Mouse (Mus musculus): ENCODE measurements around the gene Gm45753. TPM values are rescaled to one million over a fixed set of nuclear protein-coding genes. Genes with fewer than 3 reads are reported as not detected.

Gm45753 gene
- 0.82 and 1.6 TPM in 2 replicates for polyA plus RNA-seq (2012; rRNA removed)

DNA sequence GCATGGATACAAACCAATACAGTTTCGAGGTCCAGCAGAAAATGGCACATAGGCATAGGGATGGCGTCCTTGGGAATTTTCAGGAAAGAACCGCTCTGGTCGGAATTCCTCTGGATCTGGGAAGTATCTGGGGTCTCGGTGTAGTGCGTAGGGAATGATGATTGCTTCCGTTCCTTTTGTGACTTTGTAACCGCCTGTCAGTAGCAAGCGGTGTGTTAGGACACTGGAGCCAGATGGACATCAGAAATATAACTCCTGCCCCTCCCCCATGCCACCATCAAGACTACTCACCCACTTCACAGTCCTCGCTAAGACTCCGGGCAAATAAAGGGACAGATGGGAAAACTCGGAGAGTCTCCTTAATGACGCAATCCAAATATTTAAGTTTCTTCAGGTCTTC lies at the start of gene Gm45753:
Gm45753 (minus strand) TSS at position 101 of the 400 bp plus-strand sequence.
- H3K27ac ChIP-seq (ENCODE audit: control insufficient read depth, insufficient read depth, low read depth, low read length), result no peak within 1 kb of the TSS
- no peaks in the 10 kb centered on the region for H3K27me3 ChIP-seq (ENCODE audit: control insufficient read depth, insufficient read depth, low read length)
- no peak for TF ChIP-seq POLR2A (IDR thresholded peaks at IDR 0.05; ENCODE audit: control insufficient read depth, low read depth, low read length)
- no peak for TF ChIP-seq CTCF (IDR thresholded peaks at IDR 0.05; ENCODE audit: control insufficient read depth, insufficient read depth, insufficient replicate concordance, low read depth, low read length)
- no peak within 1 kb of the TSS for H3K4me3 ChIP-seq (ENCODE audit: control insufficient read depth, low read depth, low read length)
- H3K4me1 ChIP-seq (ENCODE audit: control insufficient read depth, insufficient read depth, low read length), result no peaks in the 10 kb centered on the region
- H3K36me3 ChIP-seq (ENCODE audit: control insufficient read depth, insufficient read depth, low read length), result no peaks in the 10 kb centered on the region

DNA sequence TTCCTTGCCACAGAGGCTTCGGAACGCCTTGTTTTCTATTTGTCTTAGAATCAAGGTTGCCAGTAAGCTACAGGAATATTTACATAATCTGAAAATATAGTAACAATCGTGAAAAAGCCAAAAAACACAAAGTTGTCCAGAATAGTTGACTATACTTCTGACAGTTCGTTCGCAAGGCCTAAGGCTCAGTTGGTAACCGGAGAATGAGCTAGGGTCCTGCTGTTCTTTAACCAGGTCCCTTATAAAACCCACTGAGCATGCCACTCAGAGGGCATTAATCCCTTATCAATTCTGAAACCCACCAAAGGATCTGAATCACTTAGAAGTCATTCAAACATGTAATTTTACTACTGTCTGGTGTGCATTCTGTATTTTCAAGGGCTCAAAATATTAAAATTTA lies 47.5 kb upstream of the Gm45753 start:
- Histone ChIP-seq H3K4me3 (ENCODE audit: control insufficient read depth, low read depth, low read length) (no peak overlapping the region), H3K36me3 (ENCODE audit: control insufficient read depth, insufficient read depth, low read length) (no peaks in the 10 kb centered on the region), H3K27me3 (ENCODE audit: control insufficient read depth, insufficient read depth, low read length) (peaks cover 3% of the 10 kb centered on the region; the same call in 1 of the 2 replicates), H3K4me1 (ENCODE audit: control insufficient read depth, insufficient read depth, low read length) (peaks cover 8% of the 10 kb centered on the region), H3K27ac (ENCODE audit: control insufficient read depth, insufficient read depth, low read depth, low read length) (no peak overlapping the region)
- TF ChIP-seq POLR2A (IDR thresholded peaks at IDR 0.05; ENCODE audit: control insufficient read depth, low read depth, low read length) (no peak), CTCF (IDR thresholded peaks at IDR 0.05; ENCODE audit: control insufficient read depth, insufficient read depth, insufficient replicate concordance, low read depth, low read length) (no peak)

DNA sequence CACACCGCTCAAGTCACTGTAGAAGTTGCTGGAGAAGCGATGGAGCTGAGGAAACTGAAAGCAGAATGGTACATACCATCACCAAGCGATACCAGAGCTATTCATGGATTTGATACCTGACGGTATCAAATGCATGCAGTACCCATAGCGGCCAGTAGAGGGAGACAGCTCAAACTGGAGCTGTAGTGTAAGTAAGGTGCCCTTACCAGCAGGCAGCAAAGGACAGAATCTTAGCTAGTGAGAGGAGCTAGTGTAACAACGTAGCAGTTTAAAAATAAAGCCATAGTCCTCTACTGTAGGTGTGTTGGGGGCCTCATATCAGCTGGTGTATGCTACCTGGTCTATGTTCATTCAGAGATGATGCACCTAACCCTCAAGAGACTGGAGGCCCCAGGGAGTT lies 36.8 kb upstream of the Gm45753 start:
- no peaks in the 10 kb centered on the region for H3K27me3 ChIP-seq (ENCODE audit: control insufficient read depth, insufficient read depth, low read length)
- H3K27ac ChIP-seq (ENCODE audit: control insufficient read depth, insufficient read depth, low read depth, low read length), result no peak overlapping the region
- no peak overlapping the region for H3K4me3 ChIP-seq (ENCODE audit: control insufficient read depth, low read depth, low read length)
- TF ChIP-seq CTCF (IDR thresholded peaks at IDR 0.05; ENCODE audit: control insufficient read depth, insufficient read depth, insufficient replicate concordance, low read depth, low read length) (peak; percentile 47; the same call in 1 of the 2 replicates), POLR2A (IDR thresholded peaks at IDR 0.05; ENCODE audit: control insufficient read depth, low read depth, low read length) (no peak)
- no peaks in the 10 kb centered on the region for H3K4me1 ChIP-seq (ENCODE audit: control insufficient read depth, insufficient read depth, low read length)
- H3K36me3 ChIP-seq (ENCODE audit: control insufficient read depth, insufficient read depth, low read length), result no peaks in the 10 kb centered on the region

DNA sequence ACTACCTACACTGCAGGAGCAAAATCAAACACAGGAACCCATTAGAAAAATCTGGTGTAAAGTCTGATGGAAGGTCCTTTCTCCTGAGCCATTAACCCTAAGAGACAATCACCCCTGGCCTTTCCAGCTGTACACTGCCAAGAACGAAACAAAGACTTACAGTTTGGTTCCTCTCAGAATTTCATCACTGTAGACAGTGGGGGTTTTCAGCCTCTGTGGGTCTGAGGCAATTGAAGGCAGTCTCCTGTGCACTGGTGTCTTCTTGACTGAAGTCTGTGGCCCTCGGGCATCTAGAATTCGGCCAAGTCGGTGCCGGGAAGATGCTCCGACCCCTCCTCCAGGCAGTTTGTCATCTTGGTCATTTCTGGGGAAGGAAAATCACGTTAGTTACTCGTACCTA lies 36.0 kb upstream of the Gm45753 start:
- no peak overlapping the region for H3K4me3 ChIP-seq (ENCODE audit: control insufficient read depth, low read depth, low read length)
- no peak overlapping the region for H3K27ac ChIP-seq (ENCODE audit: control insufficient read depth, insufficient read depth, low read depth, low read length)
- no peaks in the 10 kb centered on the region for H3K36me3 ChIP-seq (ENCODE audit: control insufficient read depth, insufficient read depth, low read length)
- TF ChIP-seq CTCF (IDR thresholded peaks at IDR 0.05; ENCODE audit: control insufficient read depth, insufficient read depth, insufficient replicate concordance, low read depth, low read length) (no peak), POLR2A (IDR thresholded peaks at IDR 0.05; ENCODE audit: control insufficient read depth, low read depth, low read length) (no peak)
- no peaks in the 10 kb centered on the region for H3K4me1 ChIP-seq (ENCODE audit: control insufficient read depth, insufficient read depth, low read length)
- H3K27me3 ChIP-seq (ENCODE audit: control insufficient read depth, insufficient read depth, low read length), result no peaks in the 10 kb centered on the region

DNA sequence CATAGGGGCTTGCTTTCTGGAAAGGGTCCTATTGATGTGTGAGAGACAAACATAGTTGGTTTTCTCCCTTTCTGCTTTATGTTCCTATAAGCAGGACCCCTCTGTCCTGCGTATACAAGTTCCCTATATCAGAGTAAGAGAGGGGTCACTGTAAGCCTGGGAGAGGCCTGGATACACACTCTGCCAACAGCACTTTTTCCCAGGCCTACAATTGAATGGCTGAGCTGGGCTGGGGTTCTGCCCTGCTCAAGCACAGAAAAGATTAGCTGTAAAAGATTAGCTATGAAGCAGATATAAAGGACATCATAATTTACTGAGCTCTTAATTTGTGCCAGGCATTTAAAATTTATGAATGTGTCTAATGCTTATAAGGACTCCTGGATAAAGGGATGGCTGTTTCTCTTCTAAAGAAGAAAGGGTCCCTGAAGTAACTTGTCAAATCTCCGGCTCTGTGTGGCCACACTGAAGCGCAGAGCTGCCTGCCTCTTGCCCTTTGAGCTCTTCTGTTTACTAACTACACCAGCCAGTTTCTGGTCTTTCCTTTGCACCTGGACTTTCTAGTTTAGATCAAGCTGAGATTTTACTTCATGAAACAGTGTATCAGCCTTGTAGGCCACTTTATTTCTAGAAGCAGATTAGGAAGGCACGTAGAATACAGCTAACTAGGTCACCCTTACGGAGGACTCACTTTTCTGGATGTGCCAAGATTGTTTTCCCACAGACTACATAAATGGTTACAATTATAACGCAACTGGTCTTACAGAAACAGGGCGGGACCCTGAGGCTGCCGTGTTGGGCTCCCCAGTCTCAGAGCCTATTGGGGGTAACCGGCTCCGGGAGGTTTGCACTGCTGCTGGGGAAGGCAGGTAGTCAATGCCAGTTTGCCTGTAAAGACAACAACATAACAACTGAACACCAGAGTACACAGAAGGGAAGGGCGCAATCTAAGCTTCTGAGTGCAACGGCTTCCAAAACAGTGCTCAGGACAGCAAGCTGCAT lies 33.7 kb upstream of the Gm45753 start:
- Histone ChIP-seq H3K27ac (ENCODE audit: control insufficient read depth, insufficient read depth, low read depth, low read length) (no peak overlapping the region), H3K4me1 (ENCODE audit: control insufficient read depth, insufficient read depth, low read length) (no peaks in the 10 kb centered on the region), H3K4me3 (ENCODE audit: control insufficient read depth, low read depth, low read length) (no peak overlapping the region), H3K36me3 (ENCODE audit: control insufficient read depth, insufficient read depth, low read length) (no peaks in the 10 kb centered on the region), H3K27me3 (ENCODE audit: control insufficient read depth, insufficient read depth, low read length) (no peaks in the 10 kb centered on the region)
- TF ChIP-seq POLR2A (IDR thresholded peaks at IDR 0.05; ENCODE audit: control insufficient read depth, low read depth, low read length) (no peak), CTCF (IDR thresholded peaks at IDR 0.05; ENCODE audit: control insufficient read depth, insufficient read depth, insufficient replicate concordance, low read depth, low read length) (no peak)

DNA sequence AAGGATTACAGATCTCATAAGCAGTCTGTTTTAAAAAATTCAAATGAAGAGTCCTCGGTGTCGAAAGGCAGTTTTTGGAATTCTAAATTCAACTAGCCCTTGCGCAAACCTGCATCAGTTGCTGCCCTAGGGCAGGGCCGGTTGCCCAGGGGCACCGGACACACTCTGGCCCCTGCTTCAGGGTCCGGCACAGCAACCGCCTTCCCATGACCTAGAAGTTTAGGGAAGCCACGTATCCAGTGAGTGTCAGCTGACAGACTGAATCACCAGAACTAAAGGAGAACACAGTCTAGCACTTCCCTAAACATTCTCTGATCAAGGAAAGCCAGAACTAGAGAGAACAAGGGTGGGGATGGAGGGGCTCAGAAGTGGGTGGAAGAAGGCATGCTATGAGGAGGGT lies 25.2 kb upstream of the Gm45753 start:
- no peak for TF ChIP-seq POLR2A (IDR thresholded peaks at IDR 0.05; ENCODE audit: control insufficient read depth, low read depth, low read length)
- no peak for TF ChIP-seq CTCF (IDR thresholded peaks at IDR 0.05; ENCODE audit: control insufficient read depth, insufficient read depth, insufficient replicate concordance, low read depth, low read length)
- peaks cover 9% of the 10 kb centered on the region for H3K4me1 ChIP-seq (ENCODE audit: control insufficient read depth, insufficient read depth, low read length)
- no peaks in the 10 kb centered on the region for H3K36me3 ChIP-seq (ENCODE audit: control insufficient read depth, insufficient read depth, low read length)
- H3K27me3 ChIP-seq (ENCODE audit: control insufficient read depth, insufficient read depth, low read length), result no peaks in the 10 kb centered on the region; the same call in 1 of the 2 replicates
- H3K4me3 ChIP-seq (ENCODE audit: control insufficient read depth, low read depth, low read length), result peak overlapping the region; percentile 67
- H3K27ac ChIP-seq (ENCODE audit: control insufficient read depth, insufficient read depth, low read depth, low read length), result 0 out of 2 replicates have a peak overlapping the region, but pooled peaks have one; percentile 10

DNA sequence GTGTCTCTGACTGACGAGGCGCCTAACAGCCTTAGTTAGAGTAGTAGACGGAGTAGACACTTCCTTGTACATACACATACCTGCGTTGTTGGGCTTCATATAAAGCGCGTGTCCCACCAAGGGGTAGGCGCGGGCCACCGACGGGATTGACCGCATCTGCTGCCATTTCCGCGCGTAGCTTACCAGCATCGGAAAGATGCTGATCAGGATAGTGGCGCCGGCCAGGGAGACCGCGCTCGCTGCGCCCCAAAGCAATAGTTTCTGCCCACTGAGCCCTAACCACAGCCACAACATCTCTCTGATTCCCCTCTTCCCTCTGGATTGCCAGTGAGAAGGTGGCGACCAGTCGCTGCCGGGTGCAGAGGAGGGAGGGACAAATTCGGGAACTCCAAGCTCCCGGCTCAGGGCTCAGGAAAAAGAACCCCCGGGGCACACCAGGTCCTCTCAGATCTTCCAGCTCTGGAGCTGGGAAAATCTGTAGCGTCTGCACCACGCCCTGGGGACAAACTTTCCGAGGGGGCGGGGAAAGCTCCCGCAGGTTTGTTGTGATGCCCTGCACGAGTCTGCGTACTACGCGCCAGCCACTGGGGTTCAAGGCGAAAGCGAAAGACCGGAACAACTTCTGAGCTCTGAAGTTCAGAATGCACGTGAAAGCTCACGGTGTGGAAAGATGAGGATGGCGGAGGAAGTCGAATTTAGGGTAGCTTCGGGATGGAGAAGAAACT lies 24.6 kb upstream of the Gm45753 start, which contains the start of gene Cyp4v3:
Cyp4v3 (minus strand) TSS at position 532 of the 725 bp plus-strand sequence.
- Histone ChIP-seq H3K36me3 (ENCODE audit: control insufficient read depth, insufficient read depth, low read length) (no peaks in the 10 kb centered on the region), H3K4me3 (ENCODE audit: control insufficient read depth, low read depth, low read length) (peak within 1 kb of the TSS; percentile 67), H3K4me1 (ENCODE audit: control insufficient read depth, insufficient read depth, low read length) (peaks cover 9% of the 10 kb centered on the region), H3K27me3 (ENCODE audit: control insufficient read depth, insufficient read depth, low read length) (no peaks in the 10 kb centered on the region; the same call in 1 of the 2 replicates), H3K27ac (ENCODE audit: control insufficient read depth, insufficient read depth, low read depth, low read length) (0 out of 2 replicates have a peak within 1 kb of the TSS, but pooled peaks have one; percentile 10)
- TF ChIP-seq POLR2A (IDR thresholded peaks at IDR 0.05; ENCODE audit: control insufficient read depth, low read depth, low read length) (peak; percentile 26; the same call in 1 of the 2 replicates), CTCF (IDR thresholded peaks at IDR 0.05; ENCODE audit: control insufficient read depth, insufficient read depth, insufficient replicate concordance, low read depth, low read length) (no peak)

Measured in testis, adult 2 months (tissue).